In the genomic region with DNA sequence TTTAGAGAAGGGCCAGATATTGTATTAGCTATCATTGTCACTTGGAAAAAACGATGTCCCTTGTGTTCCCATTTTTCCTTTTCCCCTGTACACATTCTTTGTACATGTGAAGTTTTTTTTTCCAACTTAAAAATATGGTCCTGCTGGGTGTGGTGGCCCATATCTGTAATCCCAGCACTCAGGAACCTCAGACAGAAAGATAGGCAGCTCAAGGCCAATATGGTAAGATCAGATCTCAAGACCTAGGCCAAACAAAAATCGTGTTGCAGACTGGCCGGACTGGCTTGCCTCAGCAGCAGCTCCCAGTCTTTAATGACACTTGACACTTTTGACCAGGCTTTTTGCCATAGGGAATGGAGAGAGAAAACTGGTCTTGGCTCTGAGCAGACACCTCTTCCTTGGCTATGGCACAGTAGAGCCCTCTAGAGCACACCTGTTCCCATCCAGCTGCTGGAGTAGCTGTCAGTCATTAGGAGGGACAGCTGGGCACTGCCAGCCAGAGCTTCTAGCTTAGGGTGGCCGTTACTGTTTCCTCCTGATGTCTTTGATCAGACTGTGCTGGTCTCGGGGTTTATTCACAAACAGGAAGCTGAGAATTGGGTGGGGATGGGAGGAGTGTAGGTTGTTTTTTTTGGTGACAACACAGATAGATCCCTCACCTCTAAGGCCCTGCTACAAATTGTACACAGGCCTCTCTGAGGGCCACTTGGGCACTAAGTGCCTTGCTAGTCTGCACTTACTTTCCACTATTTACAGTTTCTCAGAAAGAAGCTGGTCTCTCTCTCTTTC, we compare ENCODE assay signal across 8 mouse cellular contexts. TPM values are rescaled to one million over a fixed set of nuclear protein-coding genes. Genes with fewer than 3 reads are reported as not detected.
DNase-seq lines count a peak whose midpoint lies in the region; ATAC-seq and TF ChIP-seq lines count a peak whose summit lies in the region.

No protein-coding gene starts in this region.

- H3K4me1 ChIP-seq in midbrain, embryonic 11.5 days (ENCODE audit: control insufficient read depth, insufficient read depth, low read length) = peaks cover 43% of the 10 kb centered on the region
- H3K4me1 ChIP-seq in midbrain, embryonic 16.5 days (ENCODE audit: control insufficient read depth, insufficient read depth, low read length) = peaks cover 19% of the 10 kb centered on the region
- H3K4me1 ChIP-seq in liver, embryonic 15.5 days (replicated peaks) = peaks cover 81% of the 10 kb centered on the region
- H3K4me1 ChIP-seq in small intestine, adult 2 months (ENCODE audit: control insufficient read depth, insufficient read depth, insufficient read length, low read length) = peaks cover 14% of the 10 kb centered on the region; the same call in 1 of the 2 replicates

- no peak for TF ChIP-seq CTCF in small intestine, adult 2 months (IDR thresholded peaks at IDR 0.05; ENCODE audit: extremely low read depth, insufficient read length, insufficient replicate concordance, low read depth, low read length)

- H3K4me3 ChIP-seq in midbrain, embryonic 11.5 days (ENCODE audit: low read depth, low read length) = peak overlapping the region; percentile 12; the same call in 1 of the 2 replicates
- no peak overlapping the region for H3K4me3 ChIP-seq in midbrain, embryonic 16.5 days (ENCODE audit: low read depth, low read length)
- peak overlapping the region; percentile 90 for H3K4me3 ChIP-seq in liver, embryonic 15.5 days (replicated peaks)
- H3K4me3 ChIP-seq in small intestine, adult 2 months (ENCODE audit: low read depth, low read length) = no peak overlapping the region

- peak overlapping the region; percentile 93 for H3K27ac ChIP-seq in midbrain, embryonic 11.5 days (ENCODE audit: low read depth, low read length)
- H3K27ac ChIP-seq in midbrain, embryonic 16.5 days (ENCODE audit: low read length) = no peak overlapping the region
- H3K27ac ChIP-seq in liver, embryonic 15.5 days (replicated peaks) = peak overlapping the region; percentile 97
- H3K27ac ChIP-seq in small intestine, adult 2 months (ENCODE audit: insufficient read depth, low read depth, low read length) = peak overlapping the region; percentile 36

- no peak for DNase-seq in midbrain, embryonic 11.5 days (ENCODE audit: low spot score, missing footprints)
- DNase-seq in frontal cortex, postnatal 10 days (ENCODE audit: low spot score in 2 of 2) = no peak
- no peak for DNase-seq in adrenal gland, postnatal 14 days
- DNase-seq in kidney, postnatal 14 days = no peak

- H3K9me3 ChIP-seq in midbrain, embryonic 11.5 days (ENCODE audit: control insufficient read depth, low read length) = no peaks in the 10 kb centered on the region
- no peaks in the 10 kb centered on the region for H3K9me3 ChIP-seq in midbrain, embryonic 16.5 days (replicated peaks; ENCODE audit: control insufficient read depth, low read length, poor library complexity, severe bottlenecking)
- H3K9me3 ChIP-seq in liver, embryonic 15.5 days (replicated peaks) = no peaks in the 10 kb centered on the region

- WGBS in midbrain, embryonic 11.5 days = 34% methylated on average over 5 of the region's 5 CpGs
- 34% methylated on average over 5 of the region's 5 CpGs for WGBS in midbrain, embryonic 16.5 days
- WGBS in liver, embryonic 15.5 days (ENCODE audit: insufficient replicate concordance) = 19% methylated on average over 5 of the region's 5 CpGs
- 39% methylated on average over 5 of the region's 5 CpGs for WGBS in small intestine, adult 2 months

- no peaks in the 10 kb centered on the region; the same call in 1 of the 2 replicates for H3K27me3 ChIP-seq in midbrain, embryonic 11.5 days (ENCODE audit: control insufficient read depth, insufficient read depth, low read length)
- no peaks in the 10 kb centered on the region for H3K27me3 ChIP-seq in midbrain, embryonic 16.5 days (ENCODE audit: control insufficient read depth, insufficient read depth, low read depth, low read length)
- no peaks in the 10 kb centered on the region for H3K27me3 ChIP-seq in liver, embryonic 15.5 days
- H3K27me3 ChIP-seq in small intestine, adult 2 months (ENCODE audit: control insufficient read depth, insufficient read depth, low read length) = no peaks in the 10 kb centered on the region

- no peak for ATAC-seq in midbrain, embryonic 11.5 days (ENCODE audit: low FRiP score)
- no peak for ATAC-seq in midbrain, embryonic 16.5 days
- peak; percentile 41 for ATAC-seq in erythroid progenitor cell, adult 5-6 weeks (replicated peaks; ENCODE audit: low FRiP score, poor library complexity, severe bottlenecking)
- peak; percentile 56 for ATAC-seq in liver, embryonic 15.5 days (ENCODE audit: insufficient read depth)

- peak overlapping the region; percentile 85 for H3K4me2 ChIP-seq in midbrain, embryonic 11.5 days
- H3K4me2 ChIP-seq in midbrain, embryonic 16.5 days (ENCODE audit: low read length) = no peak overlapping the region
- H3K4me2 ChIP-seq in liver, embryonic 15.5 days = peak overlapping the region; percentile 96

- peaks cover 14% of the 10 kb centered on the region for H3K36me3 ChIP-seq in midbrain, embryonic 11.5 days (ENCODE audit: control insufficient read depth, insufficient read depth, low read length)
- H3K36me3 ChIP-seq in midbrain, embryonic 16.5 days (ENCODE audit: control insufficient read depth, insufficient read depth, low read length) = peaks cover 7% of the 10 kb centered on the region; the same call in 1 of the 2 replicates
- H3K36me3 ChIP-seq in liver, embryonic 15.5 days (replicated peaks) = peaks cover 70% of the 10 kb centered on the region
- H3K36me3 ChIP-seq in small intestine, adult 2 months (ENCODE audit: control insufficient read depth, insufficient read depth, low read length) = peaks cover 17% of the 10 kb centered on the region

- peak overlapping the region; percentile 10; the same call in 1 of the 2 replicates for H3K9ac ChIP-seq in midbrain, embryonic 11.5 days (ENCODE audit: low read length)
- H3K9ac ChIP-seq in midbrain, embryonic 16.5 days (ENCODE audit: low read depth, low read length) = no peak overlapping the region
- peak overlapping the region; percentile 95 for H3K9ac ChIP-seq in liver, embryonic 15.5 days

- TF ChIP-seq POLR2A in small intestine, adult 2 months (IDR thresholded peaks at IDR 0.05; ENCODE audit: low read depth, low read length) = no peak

RNA-seq across cellular contexts. Expression of a gene that starts 2.6 kb away (rescaled TPM):
- 6.3 and 7.1 TPM in 2 replicates for polyA plus RNA-seq in midbrain, embryonic 11.5 days (2014; fragmentation: Nextera tagmentation; extraction: Ambion mirVana)
- polyA plus RNA-seq in midbrain, embryonic 16.5 days (2015; fragmentation: Nextera tagmentation; extraction: Ambion mirVana) = 9.5 and 11.2 TPM in 2 replicates
- total RNA-seq in erythroid progenitor cell, adult 5-6 weeks (2015; ENCODE audit: low replicate concordance) = 4.6 and 4.7 TPM in 2 replicates
- 4.1 and 6.4 TPM in 2 replicates for total RNA-seq in erythroid progenitor cell, adult 5-6 weeks (2017; ENCODE audit: low replicate concordance)
- polyA plus RNA-seq in liver, embryonic 15.5 days (2015; fragmentation: Nextera tagmentation; extraction: Ambion mirVana) = 1.6 and 1.8 TPM in 2 replicates
- polyA plus RNA-seq in small intestine, adult 2 months (2012; rRNA removed) = 5.6 and 8.2 TPM in 2 replicates
- total RNA-seq in adrenal gland, postnatal 14 days (2021) = 7.0 and 7.5 TPM in 2 replicates

RNA-seq across cellular contexts. Expression of a gene that starts 3.0 kb away (rescaled TPM):
- 122 and 130 TPM in 2 replicates for polyA plus RNA-seq in midbrain, embryonic 11.5 days (2014; fragmentation: Nextera tagmentation; extraction: Ambion mirVana)
- 16.2 and 18.5 TPM in 2 replicates for polyA plus RNA-seq in midbrain, embryonic 16.5 days (2015; fragmentation: Nextera tagmentation; extraction: Ambion mirVana)
- 345 and 367 TPM in 2 replicates for total RNA-seq in erythroid progenitor cell, adult 5-6 weeks (2015; ENCODE audit: low replicate concordance)
- 664 and 783 TPM in 2 replicates for total RNA-seq in erythroid progenitor cell, adult 5-6 weeks (2017; ENCODE audit: low replicate concordance)
- 236 and 279 TPM in 2 replicates for polyA plus RNA-seq in liver, embryonic 15.5 days (2015; fragmentation: Nextera tagmentation; extraction: Ambion mirVana)
- 11.6 and 22.4 TPM in 2 replicates for polyA plus RNA-seq in small intestine, adult 2 months (2012; rRNA removed)
- 16.1 and 17.8 TPM in 2 replicates for total RNA-seq in adrenal gland, postnatal 14 days (2021)

RNA-seq across cellular contexts. Expression of a gene that starts 9.8 kb away (rescaled TPM):
- polyA plus RNA-seq in midbrain, embryonic 11.5 days (2014; fragmentation: Nextera tagmentation; extraction: Ambion mirVana) = 8.7 and 9.5 TPM in 2 replicates
- 11.1 and 11.7 TPM in 2 replicates for polyA plus RNA-seq in midbrain, embryonic 16.5 days (2015; fragmentation: Nextera tagmentation; extraction: Ambion mirVana)
- total RNA-seq in erythroid progenitor cell, adult 5-6 weeks (2015; ENCODE audit: low replicate concordance) = 8.3 and 8.8 TPM in 2 replicates
- total RNA-seq in erythroid progenitor cell, adult 5-6 weeks (2017; ENCODE audit: low replicate concordance) = 12.5 and 15.1 TPM in 2 replicates
- polyA plus RNA-seq in liver, embryonic 15.5 days (2015; fragmentation: Nextera tagmentation; extraction: Ambion mirVana) = 4.1 and 5.4 TPM in 2 replicates
- 57.7 and 95.1 TPM in 2 replicates for polyA plus RNA-seq in small intestine, adult 2 months (2012; rRNA removed)
- 65.6 and 70.4 TPM in 2 replicates for total RNA-seq in adrenal gland, postnatal 14 days (2021)

RNA-seq across cellular contexts. Expression of a gene that starts 17.2 kb away (rescaled TPM):
- 26.6 and 29.4 TPM in 2 replicates for polyA plus RNA-seq in midbrain, embryonic 11.5 days (2014; fragmentation: Nextera tagmentation; extraction: Ambion mirVana)
- 33.0 and 34.7 TPM in 2 replicates for polyA plus RNA-seq in midbrain, embryonic 16.5 days (2015; fragmentation: Nextera tagmentation; extraction: Ambion mirVana)
- 10.8 and 11.3 TPM in 2 replicates for total RNA-seq in erythroid progenitor cell, adult 5-6 weeks (2015; ENCODE audit: low replicate concordance)
- 10.9 and 11.4 TPM in 2 replicates for total RNA-seq in erythroid progenitor cell, adult 5-6 weeks (2017; ENCODE audit: low replicate concordance)
- polyA plus RNA-seq in liver, embryonic 15.5 days (2015; fragmentation: Nextera tagmentation; extraction: Ambion mirVana) = 16.6 and 18.3 TPM in 2 replicates
- polyA plus RNA-seq in small intestine, adult 2 months (2012; rRNA removed) = 37.1 and 90.0 TPM in 2 replicates
- 17.3 and 17.7 TPM in 2 replicates for total RNA-seq in adrenal gland, postnatal 14 days (2021)

RNA-seq across cellular contexts. Expression of a gene that starts 29.8 kb away (rescaled TPM):
- polyA plus RNA-seq in midbrain, embryonic 11.5 days (2014; fragmentation: Nextera tagmentation; extraction: Ambion mirVana) = 112 and 122 TPM in 2 replicates
- polyA plus RNA-seq in midbrain, embryonic 16.5 days (2015; fragmentation: Nextera tagmentation; extraction: Ambion mirVana) = 74.0 and 74.1 TPM in 2 replicates
- 124 and 160 TPM in 2 replicates for total RNA-seq in erythroid progenitor cell, adult 5-6 weeks (2015; ENCODE audit: low replicate concordance)
- total RNA-seq in erythroid progenitor cell, adult 5-6 weeks (2017; ENCODE audit: low replicate concordance) = 58.5 and 68.4 TPM in 2 replicates
- 135 and 147 TPM in 2 replicates for polyA plus RNA-seq in liver, embryonic 15.5 days (2015; fragmentation: Nextera tagmentation; extraction: Ambion mirVana)
- polyA plus RNA-seq in small intestine, adult 2 months (2012; rRNA removed) = 52.3 and 57.2 TPM in 2 replicates
- 69.4 and 79.8 TPM in 2 replicates for total RNA-seq in adrenal gland, postnatal 14 days (2021)

Comparison
In these comparisons a context has a peak if more than half of its experiments do, and no peak if none do; other contexts are left out.
1. H3K4me3 ChIP-seq: peak in midbrain, embryonic 11.5 days (single experiment) and liver, embryonic 15.5 days (single experiment); none in midbrain, embryonic 16.5 days (single experiment) and small intestine, adult 2 months (single experiment).
2. ATAC-seq: peak in erythroid progenitor cell, adult 5-6 weeks (single experiment) and liver, embryonic 15.5 days (single experiment); none in midbrain, embryonic 11.5 days (single experiment) and midbrain, embryonic 16.5 days (single experiment).